Mouse (Mus musculus) forebrain, embryonic 14.5 days (tissue): ENCODE measurements at regions not wholly inside any gene's neighbourhood (a gene's known extent, or its start where the extent isn't known, plus 50 kb on each side); places are given as distances from the start of the nearest gene placed in this dataset.
"Not testable (repeated sequence)": the region's sequence is repeated elsewhere in the genome, so short reads cannot be mapped to it uniquely, and the experiment has no call there.

Source experiments
- ATAC-seq: fragments of 200-750 bp; cut with Nextera tagmentation; 2 replicates; pipeline ENCODE4 v1.8.0; 2017; ENCODE audit warnings: mild to moderate bottlenecking, moderate library complexity
- DNase-seq: peaks from one replicate; pipeline ENCODE4 v3.0.0-alpha.2; 2015; ENCODE audit warnings: low spot score
- H3K27ac ChIP-seq: fragments of 300-500 bp; sonication (generic); 2 replicates; pipeline ENCODE4 v1.5.1; 2014; ENCODE audit warnings: low read depth, mild to moderate bottlenecking, control low read depth, low read length, moderate library complexity
- H3K27me3 ChIP-seq: fragments of 300-500 bp; sonication (generic); replicated peaks from 2 replicates; pipeline ENCODE4 v1.6.1; 2014; ENCODE audit warnings: low read length, control low read depth, mixed read lengths; ENCODE audit not compliant: control insufficient read depth, insufficient read depth
- H3K36me3 ChIP-seq: fragments of 300-500 bp; sonication (generic); 2 replicates; pipeline ENCODE4 v1.6.1; 2014; ENCODE audit warnings: low read length, control low read depth; ENCODE audit not compliant: control insufficient read depth, insufficient read depth
- H3K4me1 ChIP-seq: fragments of 300-500 bp; sonication (generic); 2 replicates; pipeline ENCODE4 v1.6.1; 2014; ENCODE audit warnings: antibody characterized with exemption, low read length, control low read depth; ENCODE audit not compliant: control insufficient read depth, insufficient read depth
- H3K4me2 ChIP-seq: fragments of 300-500 bp; sonication (generic); 2 replicates; pipeline ENCODE4 v1.6.1; 2014; ENCODE audit warnings: mild to moderate bottlenecking, control low read depth, low read length
- H3K4me3 ChIP-seq: fragments of 300-500 bp; sonication (generic); 2 replicates; pipeline ENCODE4 v1.5.1; 2014; ENCODE audit warnings: low read depth, low read length, control low read depth
- H3K9ac ChIP-seq: fragments of 300-500 bp; sonication (generic); 2 replicates; pipeline ENCODE4 v1.6.1; 2014; ENCODE audit warnings: mild to moderate bottlenecking, low read length, control low read depth, moderate library complexity
- H3K9me3 ChIP-seq: fragments of 300-500 bp; sonication (generic); replicated peaks from 2 replicates; pipeline ENCODE4 v1.6.1; 2016; ENCODE audit warnings: low read length, control low read depth, mixed read lengths; ENCODE audit not compliant: control insufficient read depth
- WGBS: fragments of 180-500 bp; shearing (Covaris S2); extraction: QIAGEN DNeasy Blood & Tissue Kit; methylation state at CpG from one replicate; pipeline ENCODE4 v1.1.7; 2014; 5-methylcytosine and 5-hydroxymethylcytosine counted together

DNA sequence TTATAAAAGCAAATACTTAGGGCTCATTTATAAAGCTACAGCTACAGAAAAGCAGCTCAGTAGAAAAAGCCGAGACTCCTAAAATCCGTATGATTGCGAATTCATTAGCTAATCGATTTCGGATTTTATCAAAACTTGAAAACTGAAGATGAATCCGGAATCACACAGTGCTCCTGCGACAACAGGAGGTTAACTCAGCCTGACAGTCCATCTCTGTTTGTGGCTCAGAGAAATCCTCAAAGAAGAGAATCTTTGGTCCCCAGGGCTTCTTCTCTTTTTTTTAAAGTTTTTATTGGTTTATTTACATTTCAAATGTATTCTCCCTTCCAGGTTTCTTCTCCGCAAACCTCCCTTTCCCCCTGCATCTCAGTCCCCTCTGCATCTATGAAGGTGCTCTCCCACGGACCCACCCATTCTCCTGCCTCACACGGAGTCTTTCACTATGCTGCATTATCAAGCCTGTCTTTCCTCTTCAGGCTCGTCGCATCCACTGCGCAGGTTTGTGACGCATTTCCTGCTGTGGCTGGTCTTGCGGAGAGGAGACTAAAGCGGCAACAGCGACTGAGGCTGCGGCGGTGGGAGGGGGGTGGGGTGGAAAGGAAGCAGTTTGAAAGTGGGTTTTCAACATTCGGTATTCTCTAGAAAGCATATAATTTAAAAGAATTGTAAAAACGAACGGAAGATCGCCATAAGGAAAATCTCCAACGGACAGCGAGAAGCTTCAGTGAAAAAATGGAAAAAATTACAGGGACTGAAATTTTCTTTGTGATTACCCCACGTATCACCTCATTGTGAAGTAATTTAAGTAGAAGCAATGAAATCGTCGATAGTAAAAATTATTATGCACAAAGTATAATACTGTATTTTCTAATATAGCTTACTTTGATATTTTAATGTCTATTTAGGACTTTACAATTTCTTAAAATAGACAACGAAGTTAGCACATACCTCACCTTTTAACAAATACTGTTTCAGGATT is 482.5 kb upstream of the Snrpn start:
- not testable (repeated sequence) for H3K4me1 ChIP-seq, H3K27me3 ChIP-seq, H3K36me3 ChIP-seq, H3K9me3 ChIP-seq
- DNase-seq (peak; percentile 90), ATAC-seq (peak; percentile 99)
- Histone ChIP-seq H3K4me3 (peak overlapping the region; percentile 25), H3K27ac (0 out of 2 replicates have a peak overlapping the region, but pooled peaks have one; percentile 21), H3K9ac (peak overlapping the region; percentile 48; the same call in 1 of the 2 replicates), H3K4me2 (peak overlapping the region; percentile 39)
- 32% methylated on average over 29 of the region's 29 CpGs for WGBS

- H3K9ac ChIP-seq, H3K4me2 ChIP-seq, H3K27me3 ChIP-seq, H3K27ac ChIP-seq, H3K4me1 ChIP-seq, H3K9me3 ChIP-seq, H3K36me3 ChIP-seq, H3K4me3 ChIP-seq, ATAC-seq: not testable (repeated sequence)
- WGBS: 8% methylated on average over 5 of the region's 5 CpGs
- peak; percentile 46 for DNase-seq
These were observed 477.2 kb upstream of the Snrpn start for GRCm38 (mm10) chr7:60617070-60617674.
